Mouse (Mus musculus) ES-E14 (cell line): ENCODE measurements around the gene Tnfrsf4. TPM values are rescaled to one million over a fixed set of nuclear protein-coding genes. Genes with fewer than 3 reads are reported as not detected.

Source experiments
- DNase-seq: peaks from one replicate; pipeline ENCODE4 v3.0.0-alpha.2; 2013; ENCODE audit warnings: low read depth, low spot score
- H3K27ac ChIP-seq: 2 replicates; pipeline ENCODE4 v1.5.1; 2012; ENCODE audit warnings: low read depth, mild to moderate bottlenecking, low read length, moderate library complexity, mixed read lengths; ENCODE audit not compliant: poor library complexity, insufficient read depth, severe bottlenecking
- H3K36me3 ChIP-seq: 2 replicates; pipeline ENCODE4 v1.6.1; 2012; ENCODE audit warnings: mild to moderate bottlenecking, low read length, moderate library complexity, mixed read lengths; ENCODE audit not compliant: control insufficient read depth, poor library complexity, insufficient read depth, severe bottlenecking
- H3K4me1 ChIP-seq, 2 experiments: fragments of 150-350 bp in 1 of 2; sonication (generic) in 1 of 2; 2 replicates each; pipeline ENCODE4 v1.6.1; 2012; ENCODE audit warnings: low read length in 2 of 2, mild to moderate bottlenecking in 1 of 2, mixed read lengths in 1 of 2; ENCODE audit not compliant: control insufficient read depth in 2 of 2, insufficient read depth in 2 of 2, poor library complexity in 1 of 2
- H3K4me3 ChIP-seq, 2 experiments: fragments of 150-350 bp in 1 of 2; sonication (generic) in 1 of 2; 2 replicates each; pipeline ENCODE4 v1.5.1; 2012; ENCODE audit warnings: low read length in 2 of 2, low read depth in 1 of 2, mild to moderate bottlenecking in 1 of 2, mixed read lengths in 1 of 2; ENCODE audit not compliant: insufficient read depth in 1 of 2, poor library complexity in 1 of 2, severe bottlenecking in 1 of 2
- H3K9ac ChIP-seq: 2 replicates; pipeline ENCODE4 v1.6.1; 2012; ENCODE audit warnings: low read depth, mild to moderate bottlenecking, low read length, mixed read lengths; ENCODE audit not compliant: poor library complexity, insufficient read depth, severe bottlenecking
- H3K9me3 ChIP-seq: fragments of 150-350 bp; sonication (generic); 2 replicates; pipeline ENCODE4 v1.6.1; 2012; ENCODE audit warnings: low read depth, mild to moderate bottlenecking, low read length; ENCODE audit not compliant: control insufficient read depth, insufficient read depth
- CHD2 ChIP-seq: IDR thresholded peaks from 2 replicates; pipeline ENCODE4 v1.6.1; 2014; ENCODE audit warnings: mild to moderate bottlenecking, low read depth, low read length, inconsistent platforms
- HCFC1 ChIP-seq: IDR thresholded peaks from 2 replicates; pipeline ENCODE4 v1.6.1; 2012; ENCODE audit warnings: low read length, inconsistent platforms, borderline replicate concordance; ENCODE audit not compliant: insufficient read depth
- MAFK ChIP-seq: IDR thresholded peaks from 2 replicates; pipeline ENCODE4 v1.6.1; 2014; ENCODE audit warnings: mild to moderate bottlenecking, low read depth, low read length, inconsistent platforms; ENCODE audit not compliant: insufficient read depth
- ZC3H11A ChIP-seq: IDR thresholded peaks from 2 replicates; pipeline ENCODE4 v1.6.1; 2012; ENCODE audit warnings: low read depth, mild to moderate bottlenecking, inconsistent platforms, low read length, borderline replicate concordance
- ZNF384 ChIP-seq: IDR thresholded peaks from 2 replicates; pipeline ENCODE4 v1.6.1; 2012; ENCODE audit warnings: low read depth, low read length, inconsistent platforms
- in situ Hi-C, 2 experiments: fragments of 600-800 bp; cut with MboI; formaldehyde crosslinking; loops; one replicate each; pipeline ENCODE4 v1.15.1; 2025; ENCODE audit warnings: low sequenced_read_pairs in 2 of 2, inconsistent platforms in 1 of 2; ENCODE audit not compliant: unreplicated experiment in 2 of 2
- total RNA-seq: library from RNA; depleted of rRNA; stranded (reverse); fragments of 300-350 nt; gene quantifications from 2 replicates; pipeline ENCODE4 v1.2.3, GENCODE M21; 2012

The Tnfrsf4 gene
- total RNA-seq, 1 experiment = 2.4 TPM

DNA sequence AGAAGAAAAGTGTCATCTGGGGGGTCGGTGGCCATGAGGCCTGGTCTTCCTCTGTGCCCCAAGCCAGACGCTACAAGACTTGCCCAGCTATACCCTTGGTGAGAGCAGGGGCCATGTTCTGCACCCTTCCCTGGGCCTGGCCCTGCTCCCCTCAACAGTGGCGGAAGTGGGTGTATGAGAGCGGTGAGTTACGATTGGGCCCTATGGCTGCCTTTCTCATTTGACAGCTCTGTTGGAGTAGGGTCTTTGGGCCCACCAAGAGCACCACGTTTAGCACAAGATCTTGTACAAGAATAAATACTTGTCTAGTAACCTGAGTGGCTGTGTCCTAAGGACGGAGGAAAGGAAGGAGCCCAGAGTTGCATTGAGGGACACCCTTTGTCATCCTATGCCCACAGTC, 14.9 kb downstream of the Tnfrsf4 start:
- Histone ChIP-seq H3K27ac (no peak overlapping the region), H3K9ac (no peak overlapping the region), H3K36me3 (peaks cover 2% of the 10 kb centered on the region; the same call in 1 of the 2 replicates), H3K4me3 (no peak overlapping the region), H3K9me3 (no peaks in the 10 kb centered on the region), H3K4me1 (peaks cover 4 to 18% of the 10 kb centered on the region in 2 experiments; a peak in 3 of 4 replicates)
- TF ChIP-seq ZC3H11A (no peak), CHD2 (no peak), MAFK (no peak), ZNF384 (no peak), HCFC1 (no peak)
- no peak for DNase-seq
- in situ Hi-C loops = no loop called here

DNA sequence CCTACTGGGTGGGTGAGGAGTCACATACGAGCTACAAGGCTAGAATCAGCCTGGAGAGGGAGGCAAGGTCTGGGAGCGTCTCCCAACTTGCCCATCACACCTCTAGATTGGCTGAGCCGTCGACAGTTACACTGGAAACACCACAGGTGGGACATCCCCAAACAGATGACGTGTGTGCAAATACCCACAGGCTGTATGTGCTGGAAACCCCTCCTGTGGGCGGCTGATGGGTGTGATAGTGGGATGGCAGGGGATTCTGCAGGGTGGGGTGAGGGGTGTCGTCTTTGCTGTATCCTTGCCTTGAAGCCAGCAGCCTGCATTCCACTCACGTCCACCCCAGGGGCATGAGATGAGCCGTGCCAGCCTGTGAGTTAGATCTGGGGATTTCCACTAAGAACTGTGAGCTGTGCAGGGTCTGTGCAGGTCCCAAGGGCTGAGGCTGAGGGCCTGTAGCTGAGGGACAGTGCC, 17.0 kb downstream of the Tnfrsf4 start:
- TF ChIP-seq MAFK = no peak
- TF ChIP-seq ZNF384 = no peak
- TF ChIP-seq ZC3H11A = no peak
- TF ChIP-seq CHD2 = no peak
- no peak for TF ChIP-seq HCFC1
- in situ Hi-C loops = no loop called here
- Histone ChIP-seq H3K4me3 (peak overlapping the region; percentile 73 to 85), H3K27ac (peak overlapping the region; percentile 16; the same call in 1 of the 2 replicates), H3K9ac (peak overlapping the region; percentile 73), H3K4me1 (peaks cover 7 to 24% of the 10 kb centered on the region in 2 experiments; a peak in 3 of 4 replicates), H3K9me3 (no peaks in the 10 kb centered on the region), H3K36me3 (peaks cover 2% of the 10 kb centered on the region; the same call in 1 of the 2 replicates)
- DNase-seq = no peak

DNA sequence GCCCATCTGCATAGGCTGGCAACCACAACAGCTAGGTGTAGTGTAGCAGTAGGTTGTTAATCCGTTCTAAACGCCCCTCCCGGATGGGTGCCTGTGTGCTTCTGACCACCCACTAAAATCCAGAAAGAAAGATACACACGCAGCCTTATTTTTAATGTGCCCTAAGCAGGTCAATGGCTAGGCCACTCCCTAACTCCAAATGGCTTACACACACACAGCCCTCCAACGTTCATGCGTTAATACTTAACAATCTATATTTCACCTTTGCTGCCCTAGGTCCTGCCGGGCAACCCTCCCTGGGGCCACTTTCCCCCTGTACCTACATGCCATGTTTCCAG, 17.6 kb downstream of the Tnfrsf4 start:
- Histone ChIP-seq H3K36me3 (peaks cover 2% of the 10 kb centered on the region; the same call in 1 of the 2 replicates), H3K27ac (peak overlapping the region; percentile 16; the same call in 1 of the 2 replicates), H3K4me1 (peaks cover 7 to 24% of the 10 kb centered on the region in 2 experiments; a peak in 3 of 4 replicates), H3K9me3 (no peaks in the 10 kb centered on the region), H3K9ac (peak overlapping the region; percentile 73), H3K4me3 (peak overlapping the region; percentile 73 to 85)
- no peak for DNase-seq
- in situ Hi-C loops = no loop called here
- no peak for TF ChIP-seq HCFC1
- TF ChIP-seq ZNF384 = no peak
- TF ChIP-seq CHD2 = no peak
- TF ChIP-seq ZC3H11A = no peak
- TF ChIP-seq MAFK = no peak

DNA sequence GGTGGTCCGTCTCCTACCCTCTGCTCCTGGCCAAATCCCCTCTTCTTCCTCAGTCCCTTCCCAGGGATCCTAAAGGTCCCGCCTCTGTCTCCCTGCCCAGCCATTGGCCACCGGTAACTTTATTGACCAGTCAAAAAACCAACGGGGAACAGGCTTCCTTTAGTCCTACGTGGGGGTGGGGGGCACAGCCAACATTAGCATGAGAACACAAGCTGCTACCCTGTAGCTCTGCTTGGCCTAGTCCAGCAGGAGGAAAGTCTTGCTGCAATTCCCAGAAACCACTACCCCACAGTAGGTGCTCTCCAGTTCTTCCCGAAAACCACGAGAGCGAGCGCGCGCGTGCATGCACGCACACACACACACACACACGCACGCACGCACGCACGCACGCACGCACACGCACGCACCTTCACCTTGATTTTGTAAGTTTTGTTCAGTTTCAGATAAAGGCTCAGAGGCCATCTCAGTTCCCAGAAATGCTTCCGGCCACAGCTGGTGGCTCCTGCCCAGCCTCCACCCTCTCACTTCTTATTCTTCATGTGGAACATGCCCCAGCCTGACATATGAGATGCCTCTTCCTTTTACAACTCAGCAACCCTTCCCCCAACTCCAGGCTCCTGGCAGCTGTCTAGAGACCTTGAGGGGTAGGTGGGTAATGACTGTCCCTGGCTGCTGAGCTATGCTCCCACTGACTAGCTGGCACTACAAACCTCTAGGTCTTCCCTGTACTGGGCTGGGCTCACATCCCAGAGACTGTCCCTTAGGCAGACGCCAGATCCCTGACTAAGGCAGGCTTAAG, 18.1 kb downstream of the Tnfrsf4 start:
- H3K4me3 ChIP-seq = peak overlapping the region; percentile 73 to 85
- H3K9me3 ChIP-seq = no peaks in the 10 kb centered on the region
- H3K4me1 ChIP-seq = peaks cover 7 to 24% of the 10 kb centered on the region in 2 experiments; a peak in 3 of 4 replicates
- in situ Hi-C loops = no loop called here
- peak; percentile 72 for DNase-seq
- no peak for TF ChIP-seq ZNF384
- TF ChIP-seq HCFC1 = no peak
- TF ChIP-seq MAFK = no peak
- no peak for TF ChIP-seq ZC3H11A
- TF ChIP-seq CHD2 = peak; percentile 75
- peak overlapping the region; percentile 80 for H3K27ac ChIP-seq
- peaks cover 2% of the 10 kb centered on the region; the same call in 1 of the 2 replicates for H3K36me3 ChIP-seq
- H3K9ac ChIP-seq = peak overlapping the region; percentile 73
